Mouse (Mus musculus): ENCODE results near the gene Slc7a4.
"Not testable (repeated sequence)": the region's sequence is repeated elsewhere in the genome, so short reads cannot be mapped to it uniquely, and the experiment has no call there.

Gene Slc7a4

DNA sequence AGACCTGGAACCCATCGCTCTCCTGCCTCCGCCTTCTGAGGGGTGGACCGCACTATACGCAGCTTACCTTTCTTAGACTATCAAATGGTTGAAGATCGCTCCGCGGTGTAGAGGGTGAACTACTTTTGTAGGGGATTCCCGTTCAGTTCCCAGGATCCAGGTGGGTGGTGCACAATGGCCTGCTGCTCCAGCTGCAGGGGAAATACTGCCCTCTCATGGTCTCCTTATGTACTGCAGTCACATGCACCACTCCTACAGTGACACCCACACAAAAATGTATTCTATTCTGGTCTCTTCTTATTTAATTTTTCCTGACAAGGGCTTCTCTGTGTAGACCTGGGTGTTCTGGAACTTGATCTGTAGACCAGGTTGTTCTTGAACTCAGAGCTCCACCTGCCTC lies at the start of gene Slc7a4:
Gene Slc7a4, minus strand, starts transcription at position 151 of the 400 bp plus-strand sequence.
- DNase-seq (ENCODE audit: low spot score) = no peak

DNA sequence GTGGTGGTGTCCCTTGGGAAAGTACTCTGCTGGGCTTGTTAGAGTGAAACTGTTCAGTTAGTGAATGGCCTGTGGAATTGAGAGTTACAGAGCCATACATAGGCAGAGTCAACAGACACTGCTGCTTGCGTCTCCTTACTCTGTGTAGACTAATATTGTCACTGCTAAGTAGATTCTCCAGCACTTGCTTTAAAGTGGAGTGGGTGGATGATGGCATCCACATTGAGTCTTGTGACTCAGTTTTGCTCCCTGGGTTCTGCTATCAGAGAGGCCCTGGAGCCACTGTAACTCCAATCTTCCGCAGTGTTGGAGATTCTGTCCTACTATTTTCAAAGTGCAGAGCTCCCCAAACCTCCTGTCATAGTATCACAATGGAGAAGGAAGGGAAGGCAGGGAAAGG lies 49.6 kb upstream of the Slc7a4 start:
- DNase-seq (ENCODE audit: low spot score) = no peak

DNA sequence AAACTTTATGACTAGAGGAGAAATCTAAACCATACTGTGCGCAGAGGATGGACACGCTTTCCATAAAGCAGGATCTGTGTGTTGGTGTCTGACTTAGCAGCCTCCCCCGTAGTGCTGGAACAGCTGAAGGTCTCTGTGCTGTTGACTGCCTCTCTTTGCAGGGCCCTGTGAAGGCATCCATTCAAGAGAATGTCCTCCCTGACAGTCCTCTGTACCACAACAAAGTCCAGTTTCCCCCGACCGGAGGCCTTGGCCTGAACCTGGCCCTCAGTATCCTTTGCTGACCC lies 43.2 kb upstream of the Slc7a4 start:
- DNase-seq (ENCODE audit: low spot score) = no peak

DNA sequence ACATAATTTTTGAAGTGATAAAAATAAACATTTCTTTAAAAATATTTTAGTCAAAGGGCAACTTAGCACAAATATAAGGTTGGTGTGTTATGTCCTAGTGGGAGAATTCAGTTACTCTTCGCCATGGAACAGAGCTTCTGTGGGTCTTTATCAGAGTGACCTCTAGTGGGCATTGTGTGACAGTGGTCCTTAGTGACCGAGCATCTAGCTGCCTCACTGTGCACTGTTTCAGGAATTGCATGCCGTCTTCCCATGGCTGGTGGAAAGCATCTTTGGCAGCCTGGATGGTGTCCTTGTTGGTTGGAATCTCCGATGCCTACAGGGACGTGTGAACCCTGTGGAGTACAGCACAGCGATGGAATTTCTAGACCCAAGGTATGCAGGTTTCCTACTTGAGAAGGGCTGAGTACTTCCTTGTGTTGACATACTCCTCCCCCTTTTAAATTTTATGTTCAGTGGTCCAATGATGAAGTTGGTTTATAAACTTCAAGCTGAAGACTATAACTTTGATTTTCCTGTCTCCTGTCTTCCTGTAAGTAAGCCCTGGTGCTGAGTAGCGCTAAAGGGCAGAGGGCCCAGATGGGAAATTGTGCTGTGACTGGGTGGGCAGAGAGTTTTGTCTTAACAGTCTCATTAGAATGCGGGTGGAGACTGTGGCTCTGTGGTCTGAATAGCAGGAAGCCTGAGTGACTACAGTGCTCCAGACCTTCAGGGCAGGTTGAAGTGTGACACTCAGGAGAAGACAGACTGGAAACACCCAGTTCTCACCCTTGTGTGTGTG lies 42.7 kb upstream of the Slc7a4 start:
- no peak for DNase-seq (ENCODE audit: low spot score)

DNA sequence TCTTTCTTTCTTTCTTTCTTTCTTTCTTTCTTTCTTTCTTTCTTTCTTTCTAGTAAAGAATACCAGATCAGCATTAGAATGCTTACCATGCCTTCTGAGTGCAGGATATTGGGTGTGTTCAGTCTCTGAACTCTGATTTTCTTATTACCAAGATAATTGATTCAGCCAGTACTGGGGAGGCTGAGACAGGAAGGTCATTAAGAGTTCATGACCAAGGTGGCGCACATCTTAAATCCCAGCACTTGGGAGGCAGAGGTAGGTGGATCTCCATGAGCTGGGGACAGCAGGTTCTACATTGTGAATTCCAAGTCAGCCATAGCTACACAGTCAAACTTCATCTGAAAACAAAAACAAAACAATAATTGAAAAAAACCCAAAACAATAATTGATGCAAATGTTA lies 38.9 kb upstream of the Slc7a4 start:
- no peak for DNase-seq (ENCODE audit: low spot score)

DNA sequence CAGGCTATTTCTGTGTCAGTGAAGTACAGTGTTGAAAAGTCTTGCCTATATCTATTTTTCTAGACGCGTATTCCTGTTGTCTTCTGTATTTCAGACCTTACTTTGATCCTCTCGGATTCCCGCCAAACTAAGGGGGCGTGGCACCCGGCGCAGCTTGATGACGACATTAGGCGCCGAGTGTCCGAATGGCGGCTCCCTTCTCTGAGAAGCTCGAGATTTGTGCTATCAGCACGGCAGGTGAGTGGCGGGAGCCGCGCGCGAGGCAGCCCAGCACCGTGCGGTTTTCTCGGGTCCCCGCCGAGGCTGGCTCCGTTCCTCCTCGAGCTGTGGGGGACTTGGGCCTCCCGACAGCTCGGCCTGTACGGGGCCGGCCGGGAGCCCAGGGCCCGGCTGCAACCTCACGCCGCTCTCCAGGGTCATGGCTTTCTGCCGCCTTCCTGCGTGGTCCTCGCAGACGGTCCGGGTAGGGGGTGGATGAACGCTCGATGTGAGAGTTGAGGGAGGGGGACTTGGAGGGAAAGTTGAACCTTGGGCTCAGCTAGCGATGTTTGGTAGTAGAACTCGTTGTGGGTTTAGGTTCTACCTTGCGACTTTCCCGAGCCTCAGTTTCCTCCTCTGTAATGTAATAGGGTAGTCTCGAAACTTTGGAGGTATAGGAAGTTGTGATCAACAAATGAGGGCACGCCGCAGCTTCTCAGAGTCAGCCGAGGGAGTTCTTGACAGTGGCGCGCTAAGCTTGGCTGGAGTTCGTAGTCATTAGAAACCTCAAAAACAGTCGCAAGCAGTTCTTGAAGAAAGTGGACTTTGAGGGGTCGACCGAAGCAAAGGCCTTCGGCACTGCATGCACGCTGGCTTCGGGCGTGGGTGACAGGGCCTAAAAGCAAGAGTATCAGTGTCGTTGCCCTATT lies 36.4 kb upstream of the Slc7a4 start, which contains the start of gene Smpd4:
Gene Smpd4, plus strand, starts transcription at position 157 of the 908 bp plus-strand sequence.
- peak; percentile 97 for DNase-seq (ENCODE audit: low spot score)

DNA sequence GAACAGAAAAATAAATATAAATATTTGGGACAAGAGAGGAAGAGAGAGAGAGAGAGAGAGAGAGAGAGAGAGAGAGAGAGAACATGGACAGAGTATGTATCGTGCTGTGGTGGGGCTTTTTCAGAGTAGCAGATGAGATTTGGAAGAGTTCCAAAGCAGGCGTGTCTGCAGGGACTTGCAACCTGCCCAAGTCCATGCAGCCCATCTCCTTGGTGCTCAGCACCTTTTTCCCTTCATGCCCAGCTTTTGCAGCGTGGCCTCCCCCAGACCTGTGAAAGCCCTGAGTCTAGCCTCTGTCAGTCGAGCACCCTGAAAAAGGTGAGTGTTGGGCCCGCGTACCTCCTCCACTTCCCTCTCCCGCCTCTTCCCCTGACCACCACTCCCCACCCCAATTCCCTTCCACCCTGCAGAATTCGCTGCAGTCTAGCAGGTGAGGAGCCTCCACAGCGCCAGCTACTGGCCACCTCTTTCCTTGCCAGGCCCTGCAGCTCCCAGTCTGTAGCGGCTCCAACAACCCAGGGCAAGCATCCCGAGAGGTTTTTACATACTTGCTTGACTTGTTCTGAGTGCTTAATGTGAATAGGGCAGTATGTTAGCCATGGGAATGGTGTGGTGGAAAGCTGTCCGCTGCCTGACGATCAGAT lies 35.0 kb upstream of the Slc7a4 start:
- peak; percentile 42 for DNase-seq (ENCODE audit: low spot score)

DNA sequence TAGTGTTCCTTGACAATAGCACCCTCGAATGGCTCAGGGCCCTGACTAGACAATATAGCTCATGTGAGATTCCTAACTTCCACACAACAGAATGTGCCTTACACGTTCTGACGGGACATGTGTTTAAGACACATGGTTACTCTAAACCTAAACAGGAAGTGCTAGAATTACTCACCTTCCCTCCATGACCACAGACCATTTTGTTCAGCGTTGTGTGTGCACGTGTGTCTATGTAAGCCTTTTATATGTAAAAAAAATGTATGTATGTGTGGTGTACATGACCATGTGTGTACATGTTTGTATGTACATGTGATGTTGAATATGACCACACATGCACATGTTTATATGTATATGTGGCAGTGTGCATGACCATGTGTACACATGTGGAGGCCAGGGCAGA lies 33.2 kb upstream of the Slc7a4 start:
- DNase-seq (ENCODE audit: low spot score) = no peak

DNA sequence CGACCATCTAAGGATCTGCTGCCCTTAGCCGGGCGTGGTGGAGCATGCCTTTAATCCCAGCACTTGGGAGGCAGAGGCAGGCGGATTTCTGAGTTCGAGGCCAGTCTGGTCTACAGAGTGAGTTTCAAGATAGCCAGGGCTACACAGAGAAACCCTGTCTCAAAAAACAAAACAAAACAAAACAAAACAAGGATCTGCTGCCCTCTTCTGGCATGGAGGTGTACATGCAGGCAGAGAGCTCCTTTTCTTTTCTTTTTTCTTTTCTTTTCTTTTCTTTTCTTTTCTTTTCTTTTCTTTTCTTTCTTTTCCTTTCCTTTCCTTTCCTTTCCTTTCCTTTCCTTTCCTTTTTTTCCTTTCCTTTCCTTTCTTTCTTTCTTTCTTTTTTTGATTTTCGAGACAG lies 31.7 kb upstream of the Slc7a4 start:
- DNase-seq (ENCODE audit: low spot score) = not testable (repeated sequence)

DNA sequence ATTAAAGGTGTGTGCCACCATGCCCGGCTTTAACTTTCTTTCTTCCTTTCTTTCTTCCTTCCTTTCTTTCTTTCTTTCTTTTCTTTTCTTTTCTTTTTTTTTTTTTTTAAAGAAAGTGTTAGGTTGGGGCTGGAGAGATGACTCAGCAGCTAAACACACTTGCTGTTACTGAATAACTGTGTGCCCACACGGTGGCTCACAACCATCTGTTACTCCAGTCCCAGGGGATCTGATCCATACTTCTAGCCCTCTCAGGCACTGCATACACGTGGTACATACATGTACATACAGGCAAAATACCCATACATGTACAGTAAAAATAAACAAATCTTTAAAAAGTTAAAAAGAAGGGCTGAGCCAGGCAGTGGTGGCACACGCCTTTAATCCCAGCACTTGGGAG lies 28.4 kb upstream of the Slc7a4 start:
- DNase-seq (ENCODE audit: low spot score) = no peak

DNA sequence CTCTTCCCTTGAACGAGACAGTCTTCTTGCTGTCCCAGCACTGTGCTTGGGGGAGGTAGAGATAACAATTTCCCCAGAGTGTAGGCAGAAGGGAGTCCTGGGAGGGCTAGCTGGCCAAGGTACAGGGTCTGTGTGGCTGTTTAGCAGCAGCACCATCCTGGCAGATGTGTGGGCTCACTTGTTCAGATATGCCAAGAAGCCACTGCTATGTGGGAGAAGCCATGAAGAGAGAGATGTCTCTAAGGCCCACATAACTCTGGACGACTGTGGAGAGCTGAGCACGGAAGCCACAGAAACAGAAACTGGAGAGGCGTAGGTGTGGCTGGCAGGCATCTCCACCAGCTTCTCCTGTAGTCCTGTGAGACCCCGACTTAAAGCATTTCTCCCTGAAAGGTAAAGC lies 22.7 kb upstream of the Slc7a4 start:
- DNase-seq (ENCODE audit: low spot score) = no peak

DNA sequence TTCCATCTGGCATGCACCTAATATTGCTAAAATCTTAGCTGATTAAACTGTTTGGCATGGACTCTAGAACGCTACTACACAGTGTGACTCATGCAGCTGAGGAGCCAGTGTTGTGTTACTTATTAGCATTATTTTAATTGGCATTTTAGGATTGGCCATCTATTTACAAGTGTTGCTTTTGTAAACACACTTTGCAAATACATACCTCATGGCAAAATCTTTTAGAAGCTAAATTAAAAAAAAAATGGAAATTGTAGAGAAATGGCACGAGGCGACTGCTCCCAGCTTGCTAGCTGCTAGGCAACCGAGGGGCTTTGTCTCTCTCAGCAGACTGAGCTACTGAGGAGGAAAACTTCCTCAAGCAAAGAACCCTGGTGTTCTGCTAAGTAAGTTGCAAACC lies 21.9 kb upstream of the Slc7a4 start:
- DNase-seq (ENCODE audit: low spot score) = no peak

DNA sequence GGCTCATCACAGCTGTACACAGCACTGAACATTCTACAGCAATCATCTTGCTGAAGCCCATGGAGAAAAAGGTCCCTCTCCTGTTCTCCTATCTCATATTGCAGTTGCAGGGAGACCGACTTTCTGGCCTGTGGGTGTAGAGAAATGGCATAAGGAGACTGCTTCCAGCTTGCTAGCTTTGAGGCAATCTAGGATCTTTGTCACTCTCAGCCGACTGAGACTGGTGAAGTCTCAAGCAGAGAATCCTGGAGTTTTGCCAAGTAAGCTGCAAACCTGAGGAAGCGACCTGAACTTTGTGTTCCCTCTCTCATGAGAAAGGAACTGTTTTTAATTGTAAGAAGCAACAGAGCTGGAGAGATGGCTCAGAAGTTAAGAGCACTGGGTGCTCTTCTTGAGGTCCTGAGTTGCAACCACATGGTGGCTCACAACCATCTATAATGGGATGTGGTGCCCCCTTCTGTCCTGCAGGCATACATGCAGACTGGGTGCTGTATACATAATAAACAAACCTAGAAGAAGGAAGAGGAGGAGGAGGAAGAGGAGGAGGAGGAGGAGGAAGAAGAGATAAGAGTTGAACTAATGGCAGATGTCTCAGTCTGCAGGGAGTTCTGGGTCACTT lies 18.0 kb upstream of the Slc7a4 start:
- no peak for DNase-seq (ENCODE audit: low spot score)

DNA sequence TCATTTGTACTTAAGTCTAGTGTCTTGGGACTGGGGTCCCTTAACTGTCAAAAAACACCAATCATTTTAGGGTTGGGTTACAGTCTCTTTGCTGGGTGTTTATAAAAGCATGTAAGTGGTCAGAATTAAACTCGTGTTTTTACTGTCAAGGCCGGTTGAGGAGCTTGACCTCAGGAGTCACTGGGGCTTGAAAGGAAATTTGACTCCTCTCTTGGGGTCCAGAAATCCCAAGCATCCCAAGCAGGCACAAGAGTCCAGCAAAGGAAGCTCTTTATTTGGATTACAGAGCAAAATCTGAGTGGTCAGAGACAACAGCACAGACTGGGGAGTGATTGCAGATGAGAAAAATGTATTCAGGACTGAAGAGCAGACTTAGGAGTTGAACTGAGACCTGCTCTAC lies 7.7 kb upstream of the Slc7a4 start:
- DNase-seq (ENCODE audit: low spot score) = no peak

DNA sequence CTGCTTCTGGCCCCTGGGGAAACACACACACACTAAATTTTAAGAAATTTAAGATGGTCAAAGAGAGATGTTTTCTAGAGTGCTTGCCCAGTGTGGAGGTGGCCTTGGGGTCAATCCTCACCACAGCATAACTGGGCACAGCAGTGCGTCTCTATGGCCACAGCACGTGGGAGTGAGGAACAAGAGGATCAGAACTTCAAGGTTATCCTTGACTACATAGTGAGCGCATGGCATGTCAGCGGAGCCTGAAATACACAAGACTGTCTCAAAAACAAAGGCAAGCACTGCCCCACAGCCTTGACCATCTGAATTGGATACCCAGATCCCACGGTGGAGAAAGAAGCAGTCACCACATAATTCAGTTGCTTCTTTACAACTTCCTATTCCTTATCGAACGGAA lies 1.5 kb upstream of the Slc7a4 start:
- DNase-seq (ENCODE audit: low spot score) = no peak

DNA sequence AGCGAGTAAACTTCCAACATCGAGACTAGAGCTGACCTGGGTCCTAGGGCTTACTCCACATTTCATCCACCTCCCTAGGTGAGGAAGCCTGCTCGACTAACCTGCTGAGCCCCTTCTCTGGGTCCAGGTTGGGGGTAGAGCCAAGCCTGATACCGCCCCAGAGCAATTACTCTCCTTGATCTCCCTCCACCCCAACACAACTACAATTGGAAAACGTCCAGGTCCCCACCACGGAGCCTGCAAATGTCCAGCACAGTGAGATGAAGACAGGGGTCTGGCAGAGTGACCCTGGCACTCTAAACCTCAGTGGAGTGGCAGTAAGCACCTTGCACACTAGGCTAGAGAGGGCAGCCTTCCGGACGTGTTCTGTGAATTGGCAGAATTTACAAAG lies 6.2 kb downstream of the Slc7a4 start:
- no peak for DNase-seq (ENCODE audit: low spot score)

DNA sequence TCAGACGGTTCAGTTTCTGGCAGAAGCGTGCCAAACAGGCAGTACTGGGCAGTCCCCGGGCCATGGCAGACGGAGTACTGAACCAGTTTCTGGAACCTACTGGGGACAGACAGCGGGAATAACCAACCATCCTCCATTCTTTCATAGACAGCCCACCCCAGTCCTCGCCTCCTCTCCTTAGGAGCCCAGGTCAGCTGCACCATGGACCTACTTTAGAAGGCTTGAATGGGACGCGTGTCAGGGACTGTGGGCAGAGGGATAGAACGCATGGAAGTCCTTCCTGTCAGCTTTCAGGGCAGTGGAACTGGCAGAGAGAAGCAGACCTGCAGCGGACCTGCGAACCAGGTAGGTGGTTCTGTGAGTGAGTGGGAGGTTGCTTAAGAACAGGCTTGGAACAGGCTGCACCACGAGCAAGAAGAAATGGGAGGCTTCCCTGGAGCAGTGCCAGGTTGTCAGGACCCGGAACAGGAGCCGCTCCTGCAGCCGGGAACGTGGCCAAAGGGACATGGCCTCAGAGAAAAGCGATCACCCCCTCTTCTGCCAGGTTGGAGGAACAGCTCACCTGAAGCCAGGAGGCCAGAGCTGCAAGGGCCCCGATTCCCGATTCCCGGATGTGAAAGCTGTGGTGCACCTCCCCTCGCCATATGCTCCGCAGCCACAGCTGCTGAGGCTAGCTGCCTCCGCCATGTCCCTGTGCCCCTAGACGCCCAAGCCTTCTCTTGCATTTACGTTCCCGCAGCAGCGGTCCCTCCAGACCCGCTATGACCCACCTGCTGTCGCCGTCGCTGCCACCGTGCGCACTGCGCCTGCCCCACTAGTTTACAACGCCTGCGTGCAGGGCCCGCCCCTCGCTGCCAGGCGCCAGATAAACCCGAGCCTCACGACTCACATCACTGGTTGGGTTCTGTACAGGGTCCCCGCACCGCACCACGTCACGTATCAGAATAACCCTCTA lies 6.9 kb downstream of the Slc7a4 start:
- DNase-seq (ENCODE audit: low spot score) = peak; percentile 66

DNA sequence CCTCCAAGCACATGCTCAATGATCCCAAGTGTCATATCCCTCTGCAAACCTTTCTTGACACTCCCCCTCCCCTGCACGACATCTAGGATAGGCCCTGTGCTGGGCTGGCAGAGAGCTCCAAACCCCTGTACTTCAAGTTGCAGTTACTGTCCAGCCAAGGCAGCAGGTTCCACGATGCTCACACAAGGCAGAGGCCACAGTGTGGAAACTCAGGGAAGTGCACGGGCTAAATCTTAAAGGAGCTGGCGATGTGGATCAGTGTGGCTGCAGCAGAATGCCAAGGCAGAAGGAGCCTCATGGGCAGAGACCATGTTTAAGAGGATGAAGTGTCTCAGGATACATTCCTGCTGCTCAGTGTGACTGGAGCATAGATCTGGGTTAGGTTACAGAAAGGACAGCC lies 16.8 kb downstream of the Slc7a4 start:
- DNase-seq (ENCODE audit: low spot score) = no peak

DNA sequence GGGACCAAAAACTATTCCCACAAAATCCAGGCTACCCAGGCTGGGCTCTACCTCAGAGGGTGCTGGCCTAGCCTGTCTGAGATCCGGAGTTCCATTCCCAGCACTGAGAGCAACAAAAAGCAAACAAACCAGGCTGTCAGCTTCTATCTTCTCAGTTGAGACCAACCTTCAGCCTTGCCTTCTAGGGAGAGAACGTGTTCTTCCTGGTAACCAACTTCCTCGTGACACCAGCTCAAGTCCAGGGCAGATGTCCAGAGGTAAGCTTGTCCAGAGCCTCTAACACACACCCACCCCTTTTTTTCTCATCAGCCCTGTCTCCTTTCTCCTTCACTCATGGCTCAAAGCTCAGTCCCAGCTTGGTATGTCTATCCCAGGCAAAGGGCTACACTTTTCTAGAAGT lies 18.2 kb downstream of the Slc7a4 start:
- DNase-seq (ENCODE audit: low spot score) = no peak

DNA sequence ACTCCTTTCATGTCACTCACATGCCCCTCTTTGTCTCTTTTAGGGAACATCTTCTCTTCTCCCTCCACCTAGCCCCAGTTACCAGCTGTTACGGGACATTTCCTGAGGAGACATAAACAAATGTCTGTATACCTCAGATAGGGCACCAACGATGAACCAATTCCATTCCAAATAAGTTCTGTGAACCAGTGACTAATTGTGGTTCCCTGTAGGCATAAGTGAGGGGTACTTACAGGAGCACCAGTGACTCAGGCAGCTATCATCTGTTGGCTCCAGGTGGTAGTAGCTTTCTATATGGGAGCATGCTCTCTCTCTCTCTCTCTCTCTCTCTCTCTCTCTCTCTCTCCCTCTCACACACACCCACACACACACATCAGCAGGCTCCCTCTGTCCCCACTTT lies 18.8 kb downstream of the Slc7a4 start:
- DNase-seq (ENCODE audit: low spot score) = no peak

DNA sequence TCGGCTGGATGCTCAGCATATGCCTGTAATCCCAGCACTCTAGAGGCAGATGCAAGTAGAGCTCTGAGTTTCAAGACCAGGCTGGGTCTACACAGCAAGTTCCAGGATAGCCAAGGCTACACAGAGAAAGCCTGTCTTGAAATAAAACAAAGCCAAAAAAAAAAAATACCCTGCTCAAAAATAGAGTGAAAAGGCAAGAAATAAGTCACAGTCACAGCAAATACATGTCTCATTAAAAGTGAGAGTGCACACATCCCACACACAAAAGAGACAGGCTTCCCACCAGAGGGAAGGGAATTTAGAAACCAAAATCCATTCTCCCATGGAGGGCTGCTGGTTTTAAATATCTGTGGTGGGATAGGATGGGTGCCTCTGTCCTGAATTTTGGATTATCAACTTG lies 19.4 kb downstream of the Slc7a4 start:
- DNase-seq (ENCODE audit: low spot score) = no peak
